Mouse (Mus musculus) brown adipose tissue, adult 24 weeks (tissue): ENCODE measurements around the gene Zmynd10. TPM values are rescaled to one million over a fixed set of nuclear protein-coding genes. Genes with fewer than 3 reads are reported as not detected.
"Not testable (repeated sequence)": the region's sequence is repeated elsewhere in the genome, so short reads cannot be mapped to it uniquely, and the experiment has no call there.

Experiments
- H3K27ac ChIP-seq: fragments of 200-500 bp; replicated peaks from 2 replicates; pipeline ENCODE4 v1.5.1; 2012; ENCODE audit warnings: low read depth, mild to moderate bottlenecking, low read length
- H3K4me1 ChIP-seq: fragments of 200-500 bp; 2 replicates; pipeline ENCODE4 v1.6.1; 2012; ENCODE audit warnings: low read length, mixed read lengths; ENCODE audit not compliant: control insufficient read depth, insufficient read depth, insufficient read length
- H3K4me3 ChIP-seq: fragments of 200-500 bp; 2 replicates; pipeline ENCODE4 v1.5.1; 2012; ENCODE audit warnings: low read depth, mild to moderate bottlenecking, low read length, moderate library complexity; ENCODE audit not compliant: insufficient read depth
- polyA plus RNA-seq: library from polyadenylated mRNA; stranded (reverse); fragments of >200 nt; gene quantifications from 2 replicates; pipeline ENCODE4 v1.2.4, GENCODE M21; 2012; ENCODE audit not compliant: missing spikeins, insufficient read depth, insufficient read length

The Zmynd10 gene
- polyA plus RNA-seq, 1 experiment, result not detected

DNA sequence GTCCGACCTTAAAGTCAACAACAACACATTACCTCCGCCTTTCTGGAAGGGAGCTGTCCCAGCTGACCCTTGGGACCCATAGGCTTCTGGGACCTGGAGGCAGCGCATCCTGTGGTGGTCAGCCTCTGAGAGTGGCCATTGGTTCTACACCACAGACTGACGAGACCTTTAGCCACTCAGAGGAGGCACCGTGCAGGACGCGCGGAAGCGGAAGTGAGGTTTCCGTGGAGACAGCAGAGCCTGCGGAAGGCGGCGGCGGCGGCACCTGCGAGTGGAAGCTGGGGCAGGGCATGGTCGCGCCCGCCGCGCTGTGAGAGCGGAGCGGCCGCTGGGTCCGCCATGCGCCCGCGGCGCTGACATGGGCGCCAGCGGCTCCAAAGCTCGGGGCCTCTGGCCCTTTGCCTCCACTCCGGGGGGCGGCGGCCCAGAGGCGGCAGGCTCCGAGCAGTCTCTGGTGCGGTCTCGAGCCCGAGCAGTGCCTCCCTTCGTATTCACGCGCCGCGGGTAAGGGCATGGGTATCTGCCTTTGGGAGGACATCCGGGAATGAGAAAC is 16.0 kb downstream of the Zmynd10 start, which contains the start of gene Tusc2:
Tusc2 (plus strand) TSS at position 227 of the 553 bp plus-strand sequence.
- Histone ChIP-seq H3K4me3 (peak within 1 kb of the TSS; percentile 80), H3K27ac (peak within 1 kb of the TSS; percentile 62), H3K4me1 (peaks cover 18% of the 10 kb centered on the region)

DNA sequence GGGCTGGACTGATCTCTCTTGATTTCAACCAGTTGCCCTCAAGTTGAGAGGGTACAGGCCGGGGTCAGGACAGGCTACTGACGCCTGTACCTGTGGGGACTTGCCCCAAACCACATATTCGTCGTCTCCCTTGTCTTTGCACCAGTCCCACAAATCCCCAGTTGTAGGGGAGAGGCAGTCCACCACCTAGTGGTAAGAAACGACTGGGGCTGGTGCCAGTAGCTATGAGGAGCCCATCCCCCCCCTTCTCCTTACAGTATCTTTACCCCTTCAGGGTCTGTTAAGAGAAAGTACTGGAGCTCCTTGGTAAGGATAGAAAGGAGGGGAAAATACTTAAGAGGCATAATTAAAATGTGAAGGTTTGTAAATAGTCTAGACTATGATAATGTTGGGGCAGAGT is 18.5 kb downstream of the Zmynd10 start:
- peak overlapping the region; percentile 80 for H3K4me3 ChIP-seq
- peaks cover 27% of the 10 kb centered on the region for H3K4me1 ChIP-seq
- peak overlapping the region; percentile 99 for H3K27ac ChIP-seq

DNA sequence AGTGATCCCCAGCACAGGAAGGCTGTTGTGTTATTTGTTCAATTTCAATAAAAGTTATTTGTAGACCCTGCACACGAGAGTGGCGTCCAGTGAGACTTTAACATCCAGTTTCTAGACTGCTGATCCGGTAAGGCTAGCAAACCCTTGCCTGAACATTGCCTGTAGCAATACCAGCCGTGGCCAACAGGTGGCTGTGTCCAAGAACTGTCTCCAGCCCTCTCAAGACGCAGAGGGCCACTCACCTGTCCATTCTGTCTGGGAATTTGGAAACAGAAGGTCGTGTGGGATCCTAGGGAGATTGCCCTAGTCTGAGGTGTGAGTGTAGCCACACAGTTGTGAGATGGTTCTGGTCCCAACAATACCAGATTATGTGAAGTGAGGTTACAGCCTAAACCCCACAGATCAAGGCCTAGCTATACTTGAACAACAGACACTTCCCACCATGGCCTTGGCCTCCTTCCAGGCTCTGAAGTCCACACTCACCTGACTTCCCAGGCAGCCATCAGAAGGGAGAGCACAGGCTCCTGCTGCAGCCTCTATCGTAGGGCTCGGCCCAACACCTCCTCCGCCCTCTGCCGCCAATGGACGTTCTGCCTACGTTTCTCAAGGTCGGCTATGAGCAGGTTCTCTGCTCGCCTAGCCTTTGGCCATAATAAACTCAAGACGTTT is 19.1 kb downstream of the Zmynd10 start:
- peaks cover 33% of the 10 kb centered on the region for H3K4me1 ChIP-seq
- peak overlapping the region; percentile 99 for H3K27ac ChIP-seq
- H3K4me3 ChIP-seq, result peak overlapping the region; percentile 44

DNA sequence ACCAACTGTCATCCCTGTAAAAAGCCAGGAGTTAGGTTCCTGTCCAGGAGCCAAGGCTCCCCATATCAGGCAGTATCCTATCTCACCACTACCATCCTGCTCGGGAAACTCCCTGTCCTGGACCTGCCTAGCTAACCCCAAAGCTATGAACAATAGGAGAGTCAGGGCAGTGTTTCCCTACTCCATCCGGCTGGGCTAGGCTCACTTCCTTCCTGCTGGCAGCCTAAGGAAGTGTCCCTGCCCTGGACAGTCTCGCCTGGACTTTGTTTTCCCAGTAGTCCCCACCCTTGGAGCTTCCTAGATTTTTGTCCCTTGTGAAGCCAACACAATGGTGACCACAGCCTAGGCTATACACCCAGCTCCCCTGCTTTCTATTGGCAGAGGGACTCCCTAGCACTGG is 19.8 kb downstream of the Zmynd10 start:
- H3K27ac ChIP-seq, result peak overlapping the region; percentile 99
- H3K4me1 ChIP-seq, result peaks cover 36% of the 10 kb centered on the region

DNA sequence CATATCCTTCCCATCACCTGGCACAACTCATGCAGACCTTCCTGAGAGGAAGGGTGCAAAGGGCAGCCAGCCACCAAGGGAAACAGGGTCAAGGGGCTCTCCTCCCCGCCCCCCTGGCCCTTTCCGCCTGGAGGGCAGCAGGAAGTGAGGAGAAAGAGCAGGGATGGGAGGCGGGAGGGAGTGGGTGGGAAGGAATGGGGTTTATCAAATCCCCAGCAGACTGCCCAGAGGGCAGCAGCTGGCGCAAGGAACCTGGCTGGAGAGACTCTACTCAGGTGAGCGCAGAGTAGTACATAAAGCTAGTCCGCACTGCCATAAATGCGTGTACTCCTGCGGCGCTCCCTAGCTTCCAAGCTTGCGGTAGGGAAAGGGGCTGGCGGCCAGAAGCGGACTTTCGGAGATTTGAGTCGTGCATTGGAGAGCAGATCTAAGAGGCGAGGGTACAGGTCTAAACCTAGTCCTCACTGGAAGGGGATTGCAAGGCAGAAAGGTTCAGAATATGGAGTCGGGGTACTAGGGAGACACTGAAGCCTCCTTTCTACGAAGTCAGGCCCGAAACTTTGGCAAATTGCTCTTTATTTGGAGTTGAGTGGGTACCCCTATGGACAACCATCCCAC is 20.7 kb downstream of the Zmynd10 start, which contains the start of gene Hyal2:
Hyal2 (plus strand) TSS at position 244 of the 618 bp plus-strand sequence.
- Histone ChIP-seq H3K4me1 (peaks cover 39% of the 10 kb centered on the region), H3K27ac (peak within 1 kb of the TSS; percentile 99), H3K4me3 (peak within 1 kb of the TSS; percentile 87)

More for the DNA sequence above, 19.8 kb downstream of the Zmynd10 start:
- H3K4me3 ChIP-seq, result peak overlapping the region; percentile 87

DNA sequence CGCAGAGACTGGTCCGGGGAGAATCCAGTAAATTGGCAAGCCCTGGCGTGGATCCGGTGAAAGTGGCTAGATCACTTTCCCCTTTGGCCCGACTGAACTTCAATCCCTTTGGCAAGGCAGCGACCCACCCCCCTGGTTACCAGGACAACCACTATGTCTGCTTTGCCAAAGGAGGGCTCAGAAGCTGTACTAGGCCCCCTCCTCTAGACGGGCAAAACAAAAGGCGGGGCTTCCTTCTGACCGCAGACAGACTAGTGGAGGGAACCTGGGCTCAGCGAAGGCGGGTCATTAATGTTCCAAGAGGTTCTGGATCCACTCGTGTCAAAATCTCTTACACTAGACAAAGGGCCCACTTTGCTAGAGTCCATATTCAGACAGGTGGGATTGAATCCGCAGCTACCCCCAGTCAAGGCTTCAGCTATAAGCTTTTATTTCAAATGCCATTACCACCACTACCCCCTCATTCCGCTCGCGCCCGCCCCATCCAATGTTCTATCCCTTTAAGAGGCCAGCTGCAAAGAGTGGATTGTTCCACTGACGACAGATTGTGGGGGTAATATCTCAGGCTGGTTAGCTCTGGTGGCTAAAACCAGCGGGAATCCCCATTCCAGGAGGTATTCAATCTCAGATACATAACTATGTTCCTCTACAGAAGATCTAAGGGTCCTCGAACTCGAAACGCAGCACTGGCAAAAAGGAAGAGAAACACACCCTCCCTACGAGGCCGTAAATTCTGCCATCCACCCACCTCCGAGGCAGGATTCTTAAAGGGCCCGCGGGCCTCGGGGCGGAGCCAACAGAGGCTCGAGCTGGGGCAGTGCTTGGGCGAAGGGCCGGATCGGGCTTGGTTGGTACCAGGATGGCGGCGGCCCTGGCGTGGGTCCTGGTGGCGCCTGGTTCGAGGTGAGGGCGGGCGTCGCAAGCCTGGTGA is 21.5 kb downstream of the Zmynd10 start:
- Histone ChIP-seq H3K4me1 (peaks cover 39% of the 10 kb centered on the region), H3K4me3 (peak overlapping the region; percentile 87), H3K27ac (peak overlapping the region; percentile 99)

DNA sequence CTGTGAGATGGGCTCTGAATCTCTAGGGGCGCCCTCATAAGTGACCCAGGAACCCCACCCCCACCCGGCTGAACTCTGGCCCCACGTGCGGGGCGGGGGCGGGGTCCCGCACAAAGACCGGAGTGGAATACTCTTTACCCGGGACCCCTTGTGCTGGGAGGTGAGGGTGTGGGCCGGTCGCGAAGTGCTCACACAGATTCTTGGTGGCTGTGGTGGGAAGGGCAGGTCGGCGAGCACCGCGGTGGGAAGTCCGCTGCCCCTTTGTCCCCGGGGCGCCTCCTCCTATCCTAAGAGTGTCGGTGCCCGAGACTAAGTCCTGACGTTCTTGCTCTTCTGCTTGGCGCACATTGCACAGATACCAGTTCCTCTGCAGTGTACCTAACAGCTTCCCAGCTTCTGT is 22.2 kb downstream of the Zmynd10 start:
- Histone ChIP-seq H3K27ac (peak overlapping the region; percentile 99), H3K4me3 (peak overlapping the region; percentile 87), H3K4me1 (peaks cover 34% of the 10 kb centered on the region)

DNA sequence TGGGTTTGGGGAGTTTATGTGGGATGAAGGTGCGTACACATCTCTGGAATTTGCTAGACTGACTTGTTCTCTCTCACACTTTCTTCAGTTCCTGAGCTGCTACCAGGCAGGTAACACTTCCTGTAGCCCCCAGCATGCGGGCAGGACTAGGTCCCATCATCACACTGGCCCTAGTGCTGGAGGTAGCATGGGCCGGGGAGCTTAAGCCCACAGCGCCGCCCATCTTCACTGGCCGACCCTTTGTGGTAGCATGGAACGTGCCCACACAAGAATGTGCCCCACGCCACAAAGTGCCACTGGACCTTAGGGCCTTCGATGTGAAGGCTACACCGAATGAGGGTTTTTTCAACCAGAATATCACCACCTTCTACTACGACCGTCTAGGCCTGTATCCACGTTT is 22.9 kb downstream of the Zmynd10 start:
- H3K27ac ChIP-seq, result peak overlapping the region; percentile 99
- H3K4me1 ChIP-seq, result peaks cover 32% of the 10 kb centered on the region
- peak overlapping the region; percentile 87 for H3K4me3 ChIP-seq

DNA sequence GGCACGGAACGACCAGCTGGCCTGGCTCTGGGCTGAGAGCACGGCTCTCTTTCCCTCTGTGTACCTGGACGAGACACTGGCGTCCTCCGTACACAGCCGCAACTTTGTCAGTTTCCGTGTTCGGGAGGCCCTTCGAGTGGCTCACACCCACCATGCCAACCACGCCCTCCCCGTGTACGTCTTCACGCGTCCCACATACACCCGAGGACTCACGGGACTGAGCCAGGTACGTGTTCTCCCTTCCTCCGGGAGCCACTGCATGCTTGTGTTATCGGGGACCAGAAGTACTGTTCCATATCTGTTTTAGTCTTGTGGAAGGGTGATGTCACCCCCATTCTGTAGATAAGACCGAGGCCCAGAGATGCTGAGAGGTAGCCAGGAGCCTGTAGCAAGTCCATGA is 23.7 kb downstream of the Zmynd10 start:
- Histone ChIP-seq H3K27ac (peak overlapping the region; percentile 47; the same call in 1 of the 2 replicates), H3K4me1 (peaks cover 32% of the 10 kb centered on the region), H3K4me3 (peak overlapping the region; percentile 87)

DNA sequence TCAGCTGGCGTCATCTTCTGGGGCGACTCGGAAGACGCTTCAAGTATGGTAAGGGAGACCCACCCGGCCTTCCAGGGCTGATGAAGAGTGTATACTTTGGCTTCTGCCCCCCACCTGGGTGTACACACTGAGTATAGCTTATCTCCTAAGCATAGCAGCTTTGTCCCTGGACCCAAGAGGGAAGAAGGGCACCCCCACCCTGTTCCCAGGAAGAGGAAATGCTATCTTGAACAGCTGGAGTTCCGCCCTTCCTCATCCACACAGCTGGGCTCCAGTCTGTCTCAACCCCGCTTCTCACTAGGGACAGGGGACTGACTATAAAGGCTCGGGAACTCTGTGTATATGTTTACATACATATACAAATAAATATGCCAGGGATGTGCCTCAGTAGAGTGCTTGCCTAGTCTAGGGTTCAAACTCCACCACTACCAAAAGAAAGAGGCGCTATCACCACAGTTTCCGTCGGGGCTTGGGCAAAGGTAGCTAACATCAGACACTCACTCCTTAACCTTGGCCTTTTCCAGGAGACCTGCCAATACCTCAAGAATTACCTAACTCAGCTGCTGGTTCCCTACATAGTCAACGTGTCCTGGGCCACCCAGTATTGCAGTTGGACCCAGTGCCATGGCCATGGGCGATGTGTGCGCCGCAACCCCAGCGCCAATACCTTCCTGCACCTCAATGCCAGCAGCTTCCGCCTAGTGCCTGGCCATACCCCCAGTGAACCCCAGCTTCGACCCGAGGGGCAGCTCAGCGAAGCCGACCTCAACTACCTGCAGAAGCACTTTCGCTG is 24.6 kb downstream of the Zmynd10 start:
- Histone ChIP-seq H3K27ac (peak overlapping the region; percentile 47), H3K4me1 (peaks cover 27% of the 10 kb centered on the region), H3K4me3 (peak overlapping the region; percentile 87)

DNA sequence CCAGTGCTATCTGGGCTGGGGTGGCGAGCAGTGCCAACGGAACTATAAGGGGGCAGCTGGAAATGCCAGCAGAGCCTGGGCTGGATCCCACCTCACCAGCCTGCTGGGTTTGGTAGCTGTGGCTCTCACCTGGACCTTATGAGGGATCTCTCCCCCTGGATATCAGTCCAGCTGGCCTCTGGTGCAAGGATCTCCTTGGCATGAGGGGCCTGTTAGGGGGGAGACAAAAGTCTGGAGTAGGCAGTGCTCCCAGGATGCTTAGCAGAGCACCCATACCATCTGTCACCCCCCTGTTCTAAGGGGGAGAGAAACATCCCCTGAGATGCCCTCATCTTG is 25.2 kb downstream of the Zmynd10 start:
- Histone ChIP-seq H3K27ac (no peak overlapping the region), H3K4me3 (no peak overlapping the region), H3K4me1 (peaks cover 28% of the 10 kb centered on the region)

DNA sequence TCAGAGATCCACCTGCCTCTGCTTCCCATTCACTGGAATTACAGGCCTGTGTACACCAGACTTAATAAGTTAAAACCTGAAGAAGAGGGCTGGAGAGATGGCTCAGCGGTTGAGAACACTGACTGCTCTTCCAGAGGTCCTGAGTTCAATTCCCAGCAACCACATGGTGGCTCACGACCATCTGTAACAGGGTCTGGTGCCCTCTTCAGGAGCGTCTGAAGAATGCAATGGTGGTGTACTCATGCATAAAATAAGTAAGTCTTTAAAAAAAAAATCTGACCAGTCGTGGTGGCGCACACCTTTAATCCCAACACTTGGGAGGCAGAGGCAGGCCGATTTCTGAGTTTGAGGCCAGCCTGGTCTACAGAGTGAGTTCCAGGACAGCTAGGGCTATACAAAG is 26.7 kb downstream of the Zmynd10 start:
- not testable (repeated sequence) for H3K4me3 ChIP-seq, H3K27ac ChIP-seq
- H3K4me1 ChIP-seq, result peaks cover 26% of the 10 kb centered on the region

DNA sequence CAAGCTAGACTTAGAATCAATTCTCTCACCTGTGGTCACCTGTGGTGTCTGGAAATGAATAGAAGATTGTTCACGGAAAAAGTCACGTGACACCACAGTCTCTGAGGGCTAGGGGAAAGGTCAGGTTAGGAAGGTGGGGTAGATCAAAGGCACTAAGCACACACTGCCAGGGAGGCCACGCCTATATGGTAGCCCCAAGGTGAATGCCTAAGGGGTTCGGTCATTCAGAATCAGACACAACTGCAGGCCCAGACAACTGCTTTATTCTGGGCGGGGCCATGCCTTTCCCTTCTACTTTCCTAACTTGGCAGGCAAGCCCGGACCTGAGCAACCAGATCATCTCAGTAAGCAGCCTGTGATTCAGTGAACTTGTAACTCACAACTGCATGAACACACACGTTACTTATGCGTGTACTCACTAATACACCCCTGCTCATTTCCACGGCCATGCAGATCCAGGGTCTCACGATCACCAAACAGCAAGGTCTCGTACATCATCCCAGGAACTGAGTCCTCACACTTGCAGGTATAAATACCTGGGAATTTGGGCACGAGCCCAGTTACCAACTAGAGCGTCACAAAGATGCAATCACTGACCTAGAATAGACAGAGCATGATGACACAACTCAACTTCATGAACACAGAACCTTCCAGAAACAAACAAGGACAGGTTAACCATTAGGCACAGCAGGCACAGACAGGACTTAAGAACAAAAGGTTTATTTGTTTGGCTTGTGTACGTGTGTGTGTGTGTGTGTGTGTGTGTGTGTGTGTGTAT is 28.7 kb downstream of the Zmynd10 start:
- H3K4me1 ChIP-seq, result peaks cover 18% of the 10 kb centered on the region
- H3K4me3 ChIP-seq, result no peak overlapping the region
- peak overlapping the region; percentile 48; the same call in 1 of the 2 replicates for H3K27ac ChIP-seq
